Mouse (Mus musculus) mouse embryonic stem cell (cell line): ENCODE results near the gene Chd2.
"Not testable (repeated sequence)": the region's sequence is repeated elsewhere in the genome, so short reads cannot be mapped to it uniquely, and the experiment has no call there.

Experiments
- in situ Hi-C, 2 experiments: fragments of 300-500 bp; cut with MboI; formaldehyde crosslinking; loops; 1 replicate in 1 of 2; 3 replicates in 1 of 2; pipeline ENCODE4 v1.14.3; 2019 to 2020; ENCODE audit warnings: low sequenced_read_pairs in 2 of 2, low pct_unique_long_range_greater_than_20kb in 1 of 2, mixed read lengths in 1 of 2; ENCODE audit not compliant: unreplicated experiment in 1 of 2

Chd2 gene

GRCm38 (mm10) chr7:73541412-73542130 lies at the start of gene Chd2:
TSS of gene Chd2 (minus strand) at chr7:73541830.
- in situ Hi-C loops = no loop called here

GRCm38 (mm10) chr7:73590757-73591156 lies 49.1 kb upstream of the Chd2 start:
- in situ Hi-C loops = no loop called here

GRCm38 (mm10) chr7:73589208-73589771 lies 47.7 kb upstream of the Chd2 start:
- in situ Hi-C loops = no loop called here

- in situ Hi-C loops = no loop called here
These were observed 46.8 kb upstream of the Chd2 start for GRCm38 (mm10) chr7:73588351-73588906.

GRCm38 (mm10) chr7:73586717-73587116 lies 45.1 kb upstream of the Chd2 start:
- in situ Hi-C loops = no loop called here

GRCm38 (mm10) chr7:73586206-73586605 lies 44.6 kb upstream of the Chd2 start:
- in situ Hi-C loops = no loop called here

- in situ Hi-C loops = no loop called here
These were observed 43.7 kb upstream of the Chd2 start for GRCm38 (mm10) chr7:73585114-73586032.

- in situ Hi-C loops = no loop called here
These were observed 42.7 kb upstream of the Chd2 start for GRCm38 (mm10) chr7:73584009-73584995.

- in situ Hi-C loops = no loop called here
These were observed 41.8 kb upstream of the Chd2 start for GRCm38 (mm10) chr7:73583400-73583799.

- in situ Hi-C loops = no loop called here
These were observed 40.3 kb upstream of the Chd2 start for GRCm38 (mm10) chr7:73581836-73582375.

- in situ Hi-C loops = no loop called here
These were observed 37.6 kb upstream of the Chd2 start for GRCm38 (mm10) chr7:73579072-73579731.

- in situ Hi-C loops = no loop called here
These were observed 36.3 kb upstream of the Chd2 start for GRCm38 (mm10) chr7:73577888-73578421.

GRCm38 (mm10) chr7:73576101-73576936 lies 34.7 kb upstream of the Chd2 start:
- in situ Hi-C loops = no loop called here

GRCm38 (mm10) chr7:73575257-73575656 lies 33.6 kb upstream of the Chd2 start:
- in situ Hi-C loops = no loop called here

- in situ Hi-C loops = not testable (repeated sequence)
These were observed 33.0 kb upstream of the Chd2 start for GRCm38 (mm10) chr7:73574673-73575072.

GRCm38 (mm10) chr7:73572571-73572970 lies 30.9 kb upstream of the Chd2 start:
- in situ Hi-C loops = no loop called here
